In the genomic region with DNA sequence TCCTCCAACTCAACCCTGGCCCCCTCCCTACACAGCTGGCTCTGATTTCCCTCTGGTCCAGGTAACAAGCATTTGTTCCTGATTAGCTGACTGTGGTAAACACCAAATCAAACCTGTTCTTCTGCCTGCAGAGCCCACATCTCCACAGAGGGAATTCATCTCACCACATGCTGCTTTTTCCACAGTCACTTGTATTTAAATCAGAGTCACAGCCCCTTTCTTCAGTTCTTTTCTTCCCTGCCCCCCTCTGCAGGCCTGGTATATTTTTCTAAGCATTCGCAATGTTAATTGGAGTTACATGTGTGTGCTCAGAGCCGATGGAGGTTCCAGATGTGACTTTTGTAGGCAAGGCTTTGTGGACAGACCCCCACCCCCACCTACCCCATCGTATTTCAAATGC, we compare ENCODE assay signal across 16 mouse cellular contexts.
DNase-seq lines count a peak whose midpoint lies in the region; ATAC-seq lines count a peak whose summit lies in the region.
"Had no signal": no experiment of that assay in that cellular context is flagged by ENCODE, and none has a peak within 500 bp of the region (broad histone marks: within the 10 kb centered on the region; RNA-seq: fewer than 3 reads in every experiment).

No protein-coding gene starts in this region.

- no peaks in the 10 kb centered on the region for H3K9me3 ChIP-seq in forebrain, embryonic 11.5 days (ENCODE audit: control insufficient read depth, low read length)
- no peaks in the 10 kb centered on the region for H3K9me3 ChIP-seq in hindbrain, embryonic 16.5 days (ENCODE audit: control insufficient read depth, low read length)
- no peaks in the 10 kb centered on the region for H3K9me3 ChIP-seq in midbrain, embryonic 15.5 days
- H3K9me3 ChIP-seq in intestine, embryonic 16.5 days (ENCODE audit: control insufficient read depth, low read length) = no peaks in the 10 kb centered on the region
- H3K9me3 ChIP-seq: heart, embryonic 12.5 days; lung, embryonic 15.5 days; stomach, embryonic 15.5 days had no signal

- H3K9ac ChIP-seq in forebrain, embryonic 11.5 days (ENCODE audit: low read length) = no peak overlapping the region
- no peak overlapping the region for H3K9ac ChIP-seq in hindbrain, embryonic 16.5 days (ENCODE audit: low read depth, low read length)
- H3K9ac ChIP-seq in midbrain, embryonic 15.5 days = no peak overlapping the region
- no peak overlapping the region for H3K9ac ChIP-seq in intestine, embryonic 16.5 days (ENCODE audit: low read depth, low read length)
- H3K9ac ChIP-seq: heart, embryonic 12.5 days; lung, embryonic 15.5 days; stomach, embryonic 15.5 days had no signal

- H3K27me3 ChIP-seq in forebrain, embryonic 11.5 days (ENCODE audit: control insufficient read depth, insufficient read depth, low read length) = no peaks in the 10 kb centered on the region
- H3K27me3 ChIP-seq in hindbrain, embryonic 16.5 days (replicated peaks; ENCODE audit: control insufficient read depth, insufficient read depth, low read length) = no peaks in the 10 kb centered on the region
- no peaks in the 10 kb centered on the region for H3K27me3 ChIP-seq in midbrain, embryonic 15.5 days (replicated peaks)
- no peaks in the 10 kb centered on the region for H3K27me3 ChIP-seq in intestine, embryonic 16.5 days (replicated peaks; ENCODE audit: control insufficient read depth, insufficient read depth, low read length)
- H3K27me3 ChIP-seq: heart, embryonic 12.5 days; lung, embryonic 15.5 days; stomach, embryonic 15.5 days had no signal

- 14% methylated on average over 3 of the region's 3 CpGs for WGBS in forebrain, embryonic 11.5 days
- WGBS in hindbrain, embryonic 16.5 days = 15% methylated on average over 3 of the region's 3 CpGs
- 9% methylated on average over 3 of the region's 3 CpGs for WGBS in midbrain, embryonic 15.5 days
- WGBS in intestine, embryonic 16.5 days = 58% methylated on average over 3 of the region's 3 CpGs

- H3K27ac ChIP-seq in forebrain, embryonic 11.5 days (ENCODE audit: low read depth, low read length) = peak overlapping the region; percentile 94
- peak overlapping the region; percentile 51; the same call in 1 of the 2 replicates for H3K27ac ChIP-seq in hindbrain, embryonic 16.5 days (ENCODE audit: low read depth, low read length)
- peak overlapping the region; percentile 92 for H3K27ac ChIP-seq in midbrain, embryonic 15.5 days
- no peak overlapping the region for H3K27ac ChIP-seq in intestine, embryonic 16.5 days (ENCODE audit: low read length)
- H3K27ac ChIP-seq: lung, embryonic 15.5 days; stomach, embryonic 15.5 days had no signal

- no peaks in the 10 kb centered on the region for H3K36me3 ChIP-seq in forebrain, embryonic 11.5 days (ENCODE audit: control insufficient read depth, insufficient read depth, low read length)
- H3K36me3 ChIP-seq in hindbrain, embryonic 16.5 days (ENCODE audit: control insufficient read depth, insufficient read depth, low read length) = no peaks in the 10 kb centered on the region
- no peaks in the 10 kb centered on the region for H3K36me3 ChIP-seq in midbrain, embryonic 15.5 days (replicated peaks)
- no peaks in the 10 kb centered on the region for H3K36me3 ChIP-seq in intestine, embryonic 16.5 days (ENCODE audit: control insufficient read depth, insufficient read depth, low read length)
- H3K36me3 ChIP-seq: G1E; heart, embryonic 12.5 days; lung, embryonic 15.5 days; stomach, embryonic 15.5 days had no signal

- peaks cover 25% of the 10 kb centered on the region; the same call in 1 of the 2 replicates for H3K4me1 ChIP-seq in forebrain, embryonic 11.5 days (replicated peaks; ENCODE audit: control insufficient read depth, insufficient read depth, low read length)
- peaks cover 12% of the 10 kb centered on the region for H3K4me1 ChIP-seq in hindbrain, embryonic 16.5 days (ENCODE audit: control insufficient read depth, insufficient read depth, low read depth, low read length)
- H3K4me1 ChIP-seq in midbrain, embryonic 15.5 days = peaks cover 40% of the 10 kb centered on the region
- H3K4me1 ChIP-seq in intestine, embryonic 16.5 days (ENCODE audit: control insufficient read depth, insufficient read depth, low read length) = no peaks in the 10 kb centered on the region
- H3K4me1 ChIP-seq: lung, embryonic 15.5 days; stomach, embryonic 15.5 days had no signal

- peak; percentile 60 for DNase-seq in embryo, embryonic 10 days (ENCODE audit: low spot score)
- DNase-seq in forebrain, embryonic 11.5 days (ENCODE audit: low spot score) = peak; percentile 51
- no peak for DNase-seq in spleen, postnatal 14 days (ENCODE audit: low spot score in 2 of 2)
- DNase-seq in cerebellum, postnatal 36 days = no peak
- DNase-seq in adrenal gland, adult (ENCODE audit: inconsistent age in 2 of 2, low spot score in 1 of 2) = no peak
- DNase-seq: kidney, postnatal 25 days; right cerebral cortex, postnatal 14 days had no signal

- no peak for ATAC-seq in forebrain, embryonic 11.5 days (replicated peaks; ENCODE audit: low FRiP score)
- ATAC-seq in hindbrain, embryonic 16.5 days = no peak
- no peak for ATAC-seq in midbrain, embryonic 15.5 days (replicated peaks)
- no peak for ATAC-seq in intestine, embryonic 16.5 days
- ATAC-seq: activated CD4-positive, CD25-positive, alpha-beta regulatory T cell, adult 4 months; inflammation-experienced regulatory T-cells, adult 6 months had no signal

- no peak overlapping the region for H3K4me2 ChIP-seq in forebrain, embryonic 11.5 days (ENCODE audit: low read depth, low read length, severe bottlenecking)
- no peak overlapping the region for H3K4me2 ChIP-seq in hindbrain, embryonic 16.5 days (ENCODE audit: low read length)
- no peak overlapping the region for H3K4me2 ChIP-seq in midbrain, embryonic 15.5 days
- no peak overlapping the region for H3K4me2 ChIP-seq in intestine, embryonic 16.5 days (ENCODE audit: low read depth, low read length)
- H3K4me2 ChIP-seq: heart, embryonic 12.5 days; lung, embryonic 15.5 days; stomach, embryonic 15.5 days had no signal

- H3K4me3 ChIP-seq in forebrain, embryonic 11.5 days (ENCODE audit: low read depth, low read length) = no peak overlapping the region
- H3K4me3 ChIP-seq in hindbrain, embryonic 16.5 days (ENCODE audit: low read length) = no peak overlapping the region
- H3K4me3 ChIP-seq in midbrain, embryonic 15.5 days = no peak overlapping the region
- H3K4me3 ChIP-seq in intestine, embryonic 16.5 days (ENCODE audit: low read length) = no peak overlapping the region
- H3K4me3 ChIP-seq: heart, embryonic 12.5 days; lung, embryonic 15.5 days; stomach, embryonic 15.5 days had no signal

Comparison
In these comparisons a context has a peak if more than half of its experiments do, and no peak if none do; other contexts are left out.
1. DNase-seq: peak in embryo, embryonic 10 days (single experiment) and forebrain, embryonic 11.5 days (single experiment); none in spleen, postnatal 14 days (0 of 2), cerebellum, postnatal 36 days (0 of 2) and adrenal gland, adult (0 of 2).